Mouse (Mus musculus): ENCODE data around the gene Cyp4v3.

Gene Cyp4v3

GRCm38 (mm10) chr8:45320930-45321329 lies 12.1 kb downstream of the Cyp4v3 start:
- DNase-seq (ENCODE audit: low read depth, low spot score) = no peak

GRCm38 (mm10) chr8:45310967-45311366 lies 22.0 kb downstream of the Cyp4v3 start:
- no peak for DNase-seq (ENCODE audit: low read depth, low spot score)

GRCm38 (mm10) chr8:45308366-45308765 lies 24.6 kb downstream of the Cyp4v3 start, which contains the start of gene Gm45753:
Gene Gm45753 (minus strand): TSS chr8:45308466.
- DNase-seq (ENCODE audit: low read depth, low spot score) = no peak

GRCm38 (mm10) chr8:45305479-45305878 lies 27.5 kb downstream of the Cyp4v3 start:
- DNase-seq (ENCODE audit: low read depth, low spot score) = no peak

- no peak for DNase-seq (ENCODE audit: low read depth, low spot score)
These were observed 28.7 kb downstream of the Cyp4v3 start for GRCm38 (mm10) chr8:45304354-45304753.

GRCm38 (mm10) chr8:45302390-45302789 lies 30.6 kb downstream of the Cyp4v3 start:
- no peak for DNase-seq (ENCODE audit: low read depth, low spot score)

GRCm38 (mm10) chr8:45295276-45295675 lies 37.7 kb downstream of the Cyp4v3 start:
- DNase-seq (ENCODE audit: low read depth, low spot score) = no peak

- no peak for DNase-seq (ENCODE audit: low read depth, low spot score)
These were observed 38.3 kb downstream of the Cyp4v3 start, which contains the start of gene Klkb1 for GRCm38 (mm10) chr8:45294687-45295086. Gene Klkb1 (minus strand): TSS chr8:45294859.

GRCm38 (mm10) chr8:45291790-45292189 lies 41.2 kb downstream of the Cyp4v3 start:
- DNase-seq (ENCODE audit: low read depth, low spot score) = no peak

GRCm38 (mm10) chr8:45281630-45282029 lies 51.4 kb downstream of the Cyp4v3 start:
- no peak for DNase-seq (ENCODE audit: low read depth, low spot score)

- DNase-seq (ENCODE audit: low read depth, low spot score) = no peak
These were observed 55.6 kb downstream of the Cyp4v3 start for GRCm38 (mm10) chr8:45277453-45277852.

GRCm38 (mm10) chr8:45274317-45274716 lies 58.7 kb downstream of the Cyp4v3 start:
- no peak for DNase-seq (ENCODE audit: low read depth, low spot score)

GRCm38 (mm10) chr8:45269056-45269455 lies 64.0 kb downstream of the Cyp4v3 start:
- DNase-seq (ENCODE audit: low read depth, low spot score) = no peak

GRCm38 (mm10) chr8:45268485-45268884 lies 64.5 kb downstream of the Cyp4v3 start:
- DNase-seq (ENCODE audit: low read depth, low spot score) = no peak

GRCm38 (mm10) chr8:45267611-45268391 lies 65.2 kb downstream of the Cyp4v3 start:
- no peak for DNase-seq (ENCODE audit: low read depth, low spot score)

GRCm38 (mm10) chr8:45266993-45267392 lies 66.0 kb downstream of the Cyp4v3 start:
- DNase-seq (ENCODE audit: low read depth, low spot score) = no peak

- no peak for DNase-seq (ENCODE audit: low read depth, low spot score)
These were observed 68.1 kb downstream of the Cyp4v3 start for GRCm38 (mm10) chr8:45264918-45265317.

GRCm38 (mm10) chr8:45262851-45263250 lies 70.2 kb downstream of the Cyp4v3 start:
- no peak for DNase-seq (ENCODE audit: low read depth, low spot score)

- DNase-seq (ENCODE audit: low read depth, low spot score) = no peak
These were observed 71.1 kb downstream of the Cyp4v3 start, which contains the start of gene F11 for GRCm38 (mm10) chr8:45261920-45262319. Gene F11 (minus strand): TSS chr8:45262031.

- DNase-seq (ENCODE audit: low read depth, low spot score) = no peak
These were observed 74.6 kb downstream of the Cyp4v3 start for GRCm38 (mm10) chr8:45258421-45258820.

GRCm38 (mm10) chr8:45255040-45255439 lies 78.0 kb downstream of the Cyp4v3 start:
- no peak for DNase-seq (ENCODE audit: low read depth, low spot score)

Measured in CD4-positive helper T cell, adult 2 months (primary cell).